Mouse (Mus musculus) heart, postnatal 0 days (tissue): ENCODE results near the gene Col28a1.

Experiments used
- CTCF ChIP-seq: IDR thresholded peaks from 2 replicates; pipeline ENCODE4 v1.5.1; 2016; ENCODE audit warnings: antibody characterized with exemption, control low read depth, low read depth
- EP300 ChIP-seq: IDR thresholded peaks from 2 replicates; pipeline ENCODE4 v1.6.1; 2016; ENCODE audit warnings: antibody characterized with exemption, low read depth

DNA sequence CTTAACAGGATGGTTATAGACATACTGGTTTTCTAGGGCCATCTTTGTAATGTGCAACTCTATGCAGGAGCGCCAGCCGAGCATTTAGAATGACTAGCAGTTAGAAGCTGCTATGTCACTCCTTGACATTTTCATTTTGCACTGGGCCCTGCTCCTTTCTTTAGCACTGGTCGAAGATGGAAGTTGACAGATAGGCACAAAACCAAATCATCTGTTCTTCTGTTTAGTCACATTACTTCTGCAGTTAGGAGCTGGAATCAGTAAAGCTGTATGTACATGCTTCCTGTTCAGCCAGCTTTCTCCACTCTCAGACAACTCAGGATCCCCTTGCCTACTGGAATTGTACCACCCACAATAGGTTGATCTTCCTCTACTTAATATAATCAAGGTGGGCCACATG, 18.2 kb upstream of the Col28a1 start:
- TF ChIP-seq EP300: no peak
- TF ChIP-seq CTCF: no peak
